Mouse (Mus musculus) MEL (cell line): ENCODE data around the gene Ezr.

Experiments
- CTCF ChIP-seq, 3 experiments: IDR thresholded peaks in 2 of 3; conservative IDR thresholded peaks in 1 of 3; 2 replicates each; pipeline ENCODE4 v1.5.1; 2011 to 2012; ENCODE audit warnings: low read length in 3 of 3, low read depth in 2 of 3, mild to moderate bottlenecking in 2 of 3, improper control_type of control experiment in 1 of 3, inconsistent platforms in 1 of 3, mixed read lengths in 1 of 3, moderate library complexity in 1 of 3; ENCODE audit not compliant: control insufficient read depth in 1 of 3, insufficient read depth in 1 of 3, poor library complexity in 1 of 3, severe bottlenecking in 1 of 3
- GATA1 ChIP-seq: IDR thresholded peaks from 2 replicates; pipeline ENCODE4 v1.6.1; 2011; ENCODE audit warnings: low read depth, low read length, improper control_type of control experiment
- MXI1 ChIP-seq: IDR thresholded peaks from 2 replicates; pipeline ENCODE4 v1.6.1; 2011; ENCODE audit warnings: mild to moderate bottlenecking, low read depth, low read length, improper control_type of control experiment
- POLR2A ChIP-seq, 2 experiments: IDR thresholded peaks; 2 replicates each; pipeline ENCODE4 v1.6.1; 2011 to 2012; ENCODE audit warnings: low read length in 2 of 2, mild to moderate bottlenecking in 2 of 2, control low read depth in 1 of 2, improper control_type of control experiment in 1 of 2, low read depth in 1 of 2, moderate library complexity in 1 of 2; ENCODE audit not compliant: control insufficient read depth in 1 of 2, insufficient read depth in 1 of 2, poor library complexity in 1 of 2
- RAD21 ChIP-seq: IDR thresholded peaks from 2 replicates; pipeline ENCODE4 v1.6.1; 2011; ENCODE audit warnings: mild to moderate bottlenecking, low read depth, low read length, improper control_type of control experiment
- ZMIZ1 ChIP-seq: IDR thresholded peaks from 2 replicates; pipeline ENCODE4 v1.6.1; 2012; ENCODE audit warnings: low read depth, mild to moderate bottlenecking, inconsistent platforms, low read length, improper control_type of control experiment, moderate library complexity

GRCm38 (mm10) chr17:6759717-6760292, 22.8 kb downstream of the Ezr start:
- TF ChIP-seq CTCF (IDR thresholded peaks at IDR 0.05 in 2 of 3, conservative IDR thresholded peaks at IDR 0.05 in 1 of 3; ENCODE audit: control insufficient read depth in 1 of 3, insufficient read depth in 1 of 3, low read depth in 2 of 3, low read length in 3 of 3, poor library complexity in 1 of 3, severe bottlenecking in 1 of 3) (no peak), GATA1 (no peak), POLR2A (IDR thresholded peaks at IDR 0.05; ENCODE audit: control insufficient read depth in 1 of 2, insufficient read depth in 1 of 2, low read depth in 1 of 2, low read length in 2 of 2, poor library complexity in 1 of 2) (no peak), MXI1 (no peak), ZMIZ1 (no peak), RAD21 (no peak)
